Mouse (Mus musculus) hindbrain, postnatal 0 days (tissue): ENCODE measurements around the gene Slc2a13. TPM values are rescaled to one million over a fixed set of nuclear protein-coding genes. Genes with fewer than 3 reads are reported as not detected.

Source experiments
- ATAC-seq: fragments of 200-750 bp; cut with Nextera tagmentation; 2 replicates; pipeline ENCODE4 v1.8.0; 2017; ENCODE audit warnings: mild to moderate bottlenecking, moderate TSS enrichment, moderate library complexity
- DNase-seq: peaks from one replicate; pipeline ENCODE4 v3.0.0-alpha.2; 2015; ENCODE audit warnings: low spot score
- H3K27ac ChIP-seq: fragments of 300-500 bp; sonication (generic); 2 replicates; pipeline ENCODE4 v1.5.1; 2014; ENCODE audit warnings: mild to moderate bottlenecking
- H3K27me3 ChIP-seq: fragments of 300-500 bp; sonication (generic); 2 replicates; pipeline ENCODE4 v1.6.1; 2014; ENCODE audit warnings: low read length, mixed read lengths; ENCODE audit not compliant: insufficient read depth
- H3K36me3 ChIP-seq: fragments of 300-500 bp; sonication (generic); 2 replicates; pipeline ENCODE4 v1.6.1; 2014; ENCODE audit warnings: low read length, mixed read lengths; ENCODE audit not compliant: insufficient read depth
- H3K4me1 ChIP-seq: fragments of 300-500 bp; sonication (generic); 2 replicates; pipeline ENCODE4 v1.6.1; 2014; ENCODE audit warnings: antibody characterized with exemption, low read length, mixed read lengths; ENCODE audit not compliant: insufficient read depth
- H3K4me2 ChIP-seq: fragments of 300-500 bp; sonication (generic); 2 replicates; pipeline ENCODE4 v1.6.1; 2014; ENCODE audit warnings: low read depth, mild to moderate bottlenecking, low read length, moderate library complexity, mixed read lengths
- H3K4me3 ChIP-seq: fragments of 300-500 bp; sonication (generic); 2 replicates; pipeline ENCODE4 v1.5.1; 2014; ENCODE audit warnings: low read length
- H3K9ac ChIP-seq: fragments of 300-500 bp; sonication (generic); replicated peaks from 2 replicates; pipeline ENCODE4 v1.6.1; 2014; ENCODE audit warnings: mild to moderate bottlenecking, low read length, moderate library complexity, mixed read lengths
- H3K9me3 ChIP-seq: fragments of 300-500 bp; sonication (generic); 2 replicates; pipeline ENCODE4 v1.6.1; 2016; ENCODE audit warnings: low read length, mixed read lengths
- CTCF ChIP-seq: IDR thresholded peaks from 2 replicates; pipeline ENCODE4 v1.5.1; 2016; ENCODE audit warnings: antibody characterized with exemption, control low read depth, low read depth
- WGBS: fragments of 180-500 bp; shearing (Covaris S2); extraction: QIAGEN DNeasy Blood & Tissue Kit; methylation state at CpG from one replicate; pipeline ENCODE4 v1.1.7; 2014; 5-methylcytosine and 5-hydroxymethylcytosine counted together
- polyA plus RNA-seq: library from polyadenylated mRNA; unstranded; fragments of >200 nt; fragmentation: Nextera tagmentation; extraction: Ambion mirVana; gene quantifications from 2 replicates; pipeline ENCODE4 v1.2.1, GENCODE M21; 2015
- total RNA-seq: library from RNA; depleted of rRNA; stranded (reverse); fragments of >200 nt; gene quantifications from 2 replicates; pipeline ENCODE4 v1.2.3, GENCODE M21; 2014

Slc2a13 gene
- total and polyA plus RNA-seq, 2 experiments from 2014 or later = 4.3 to 27.9 TPM

DNA sequence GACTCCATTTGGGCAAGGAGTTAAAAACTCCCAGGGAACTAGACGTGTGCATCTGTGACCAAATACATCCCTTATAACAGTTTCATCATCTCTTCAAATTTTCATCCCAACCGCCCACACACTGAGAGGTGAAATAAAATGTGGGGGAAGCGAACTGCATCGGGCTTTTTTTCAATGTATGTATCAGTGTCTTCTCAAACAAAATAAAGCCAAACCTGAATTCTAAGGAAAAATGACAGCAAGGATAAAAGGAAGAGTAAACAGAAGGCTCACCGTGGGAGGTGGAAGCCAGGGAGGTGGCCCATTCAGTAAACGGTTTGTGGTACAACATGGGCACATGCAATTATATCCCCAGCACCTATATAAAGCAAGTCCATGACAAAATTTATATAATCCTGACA lies 17.7 kb downstream of the Slc2a13 start:
- Histone ChIP-seq H3K4me2 (no peak overlapping the region), H3K4me1 (no peaks in the 10 kb centered on the region), H3K27me3 (no peaks in the 10 kb centered on the region), H3K9me3 (no peaks in the 10 kb centered on the region), H3K36me3 (no peaks in the 10 kb centered on the region), H3K9ac (no peak overlapping the region), H3K4me3 (no peak overlapping the region), H3K27ac (no peak overlapping the region)
- TF ChIP-seq CTCF = no peak
- WGBS = 80% methylated on average over 6 of the region's 6 CpGs
- no peak for ATAC-seq
- no peak for DNase-seq

DNA sequence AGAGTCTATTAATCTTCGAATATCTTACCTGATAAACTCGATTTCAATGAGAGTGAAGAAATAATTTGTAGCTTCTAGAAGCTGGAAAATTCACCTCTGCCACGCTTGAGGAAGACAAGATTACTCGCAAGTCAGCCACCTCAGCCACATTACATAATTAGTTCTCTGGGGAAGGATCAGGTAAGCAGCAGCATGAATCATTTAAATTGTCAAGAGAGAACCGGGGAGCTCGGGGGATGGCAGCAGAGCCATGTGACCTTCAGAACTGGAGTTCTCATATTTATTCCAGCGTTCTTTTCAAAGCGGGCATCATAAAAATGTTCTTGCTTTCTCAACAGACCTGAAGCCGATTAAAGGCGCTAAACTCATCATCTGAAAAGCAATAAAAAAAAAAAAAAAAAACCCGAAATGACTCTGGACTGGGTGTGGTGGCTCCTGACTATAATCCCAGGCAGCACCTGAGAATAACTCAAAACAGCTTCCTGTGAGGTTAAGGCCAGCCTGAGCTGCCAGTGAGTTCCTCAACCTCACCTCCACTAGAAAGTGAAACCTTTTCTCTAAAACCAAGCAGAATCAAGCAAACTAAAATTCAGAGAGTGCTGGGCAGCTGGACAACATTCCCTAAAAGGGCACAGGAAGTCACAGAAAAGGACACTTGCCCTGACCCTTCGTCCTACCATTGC lies 24.3 kb downstream of the Slc2a13 start:
- no peak overlapping the region for H3K4me2 ChIP-seq
- H3K36me3 ChIP-seq = no peaks in the 10 kb centered on the region
- no peak for TF ChIP-seq CTCF
- no peak for ATAC-seq
- no peaks in the 10 kb centered on the region for H3K27me3 ChIP-seq
- no peak overlapping the region for H3K4me3 ChIP-seq
- no peaks in the 10 kb centered on the region for H3K9me3 ChIP-seq
- no peak for DNase-seq
- no peak overlapping the region for H3K27ac ChIP-seq
- H3K9ac ChIP-seq = no peak overlapping the region
- WGBS = 77% methylated on average over 12 of the region's 12 CpGs
- H3K4me1 ChIP-seq = no peaks in the 10 kb centered on the region

DNA sequence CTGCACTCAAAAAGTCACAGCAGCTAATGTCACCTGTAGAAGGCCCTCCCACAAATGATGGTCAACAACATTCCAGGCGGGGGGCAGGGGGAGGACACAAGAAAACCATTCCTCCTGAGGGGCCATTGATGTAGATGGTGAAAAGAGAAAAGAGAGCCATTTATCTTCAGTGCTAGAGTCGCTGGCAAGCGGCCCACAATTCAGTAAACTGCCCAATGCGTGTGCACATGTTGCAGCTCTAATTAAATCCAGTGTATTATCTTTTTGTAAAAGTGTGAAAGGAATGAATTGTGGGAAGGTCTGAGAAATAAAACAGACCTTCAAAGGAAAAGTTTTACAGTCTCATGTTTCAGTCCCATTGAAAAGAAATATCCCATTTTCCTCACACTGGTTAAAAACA lies 28.5 kb downstream of the Slc2a13 start:
- TF ChIP-seq CTCF = no peak
- Histone ChIP-seq H3K27me3 (no peaks in the 10 kb centered on the region), H3K36me3 (no peaks in the 10 kb centered on the region), H3K4me3 (no peak overlapping the region), H3K4me1 (no peaks in the 10 kb centered on the region), H3K9ac (no peak overlapping the region), H3K4me2 (no peak overlapping the region), H3K9me3 (no peaks in the 10 kb centered on the region), H3K27ac (no peak overlapping the region)
- whole genome bisulfite sequencing = 52% methylated on average over 4 of the region's 4 CpGs
- peak; percentile 30 for DNase-seq
- ATAC-seq = no peak

DNA sequence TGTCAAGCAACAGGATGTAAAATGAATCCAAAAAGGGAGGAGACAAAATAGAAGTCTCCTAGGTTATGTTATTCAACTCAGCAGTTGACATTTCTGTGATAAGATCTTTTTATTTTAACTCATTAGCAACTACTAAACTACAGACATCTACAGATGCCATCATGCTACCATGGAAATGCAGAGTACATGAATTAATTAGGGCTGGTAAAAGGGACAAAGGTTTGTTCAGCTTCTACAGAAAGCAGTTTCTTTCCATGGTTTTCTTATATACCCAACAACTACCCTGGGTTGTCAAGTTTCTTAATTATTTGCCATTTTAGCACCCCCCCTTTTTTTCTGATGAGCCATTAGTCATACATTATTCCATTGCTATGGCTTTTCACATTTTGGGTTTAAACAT lies 34.6 kb downstream of the Slc2a13 start:
- no peak for DNase-seq
- H3K27me3 ChIP-seq = no peaks in the 10 kb centered on the region
- no peak for TF ChIP-seq CTCF

DNA sequence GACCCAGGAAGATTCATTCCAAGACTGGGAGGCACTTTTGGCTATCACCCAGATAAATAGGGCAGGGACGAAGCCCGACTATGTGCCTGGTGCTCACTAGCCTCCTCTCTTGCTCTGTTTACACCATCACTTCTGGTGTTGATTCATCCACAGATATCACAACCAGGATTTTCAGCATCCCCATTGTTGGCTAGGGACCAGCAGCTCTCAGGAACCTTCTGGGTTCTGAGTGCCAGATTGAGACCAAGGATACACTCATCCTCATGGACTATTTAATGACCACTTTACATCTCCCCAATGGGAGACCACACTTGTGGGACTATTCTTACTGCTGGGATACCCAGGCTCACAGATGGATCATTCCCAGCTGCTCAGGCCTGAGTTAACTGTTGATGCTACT lies 46.2 kb downstream of the Slc2a13 start:
- Histone ChIP-seq H3K36me3 (no peaks in the 10 kb centered on the region), H3K4me3 (no peak overlapping the region), H3K9ac (no peak overlapping the region), H3K4me2 (no peak overlapping the region), H3K9me3 (no peaks in the 10 kb centered on the region), H3K27ac (no peak overlapping the region), H3K4me1 (peaks cover 3% of the 10 kb centered on the region; the same call in 1 of the 2 replicates), H3K27me3 (no peaks in the 10 kb centered on the region)
- WGBS = 81% methylated on average over 2 of the region's 2 CpGs
- no peak for TF ChIP-seq CTCF
- ATAC-seq (no peak), DNase-seq (no peak)

More for the DNA sequence above, 34.6 kb downstream of the Slc2a13 start:
- Histone ChIP-seq H3K9me3 (no peaks in the 10 kb centered on the region), H3K4me1 (no peaks in the 10 kb centered on the region), H3K36me3 (no peaks in the 10 kb centered on the region), H3K9ac (no peak overlapping the region), H3K27ac (no peak overlapping the region), H3K4me3 (no peak overlapping the region), H3K4me2 (no peak overlapping the region)
- no peak for ATAC-seq

DNA sequence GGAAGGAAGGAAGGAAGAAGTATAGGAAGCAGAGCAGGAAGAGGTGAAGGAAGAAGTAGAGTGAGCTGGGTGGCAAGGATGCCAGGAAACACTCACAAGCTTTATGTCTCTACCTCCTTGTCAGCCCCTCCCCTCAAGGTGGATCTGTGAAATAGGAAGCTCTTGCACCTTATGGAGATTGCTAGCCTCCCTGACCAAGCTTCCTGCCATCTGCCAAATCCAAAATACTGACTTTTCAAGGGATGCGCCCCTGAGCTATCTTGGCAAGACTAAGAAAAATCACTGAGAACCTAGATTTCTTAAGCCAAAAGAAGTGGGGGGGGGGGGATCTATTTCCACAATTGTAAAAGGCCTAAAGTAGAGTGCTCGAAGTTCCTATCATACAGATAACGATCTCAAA lies 46.9 kb downstream of the Slc2a13 start:
- peaks cover 3% of the 10 kb centered on the region; the same call in 1 of the 2 replicates for H3K4me1 ChIP-seq
- ATAC-seq = no peak
- 89% methylated on average over 3 of the region's 3 CpGs for WGBS

DNA sequence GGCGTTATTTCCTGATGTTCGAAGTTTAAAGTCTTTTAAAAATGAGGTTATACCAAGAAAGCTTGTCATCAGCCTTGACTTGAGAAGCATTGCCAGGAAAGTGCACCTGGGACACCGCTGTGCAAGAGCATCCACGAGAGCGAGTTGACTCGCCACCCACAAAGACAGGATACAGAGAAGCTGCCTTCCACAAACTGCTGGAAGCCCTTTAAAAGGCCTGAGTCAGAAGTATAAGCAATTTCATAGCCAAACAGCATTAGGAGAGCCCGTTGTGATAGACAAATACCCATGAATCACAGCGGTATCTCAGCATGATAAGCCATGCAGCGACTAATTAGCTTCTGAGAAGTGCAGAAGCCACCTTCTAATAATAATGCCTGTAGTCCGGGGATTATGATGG lies 48.6 kb downstream of the Slc2a13 start:
- 54% methylated on average over 10 of the region's 10 CpGs for WGBS
- H3K9me3 ChIP-seq = no peaks in the 10 kb centered on the region
- H3K36me3 ChIP-seq = no peaks in the 10 kb centered on the region
- no peak overlapping the region for H3K4me2 ChIP-seq
- TF ChIP-seq CTCF = no peak
- DNase-seq (no peak), ATAC-seq (no peak)
- no peak overlapping the region for H3K4me3 ChIP-seq
- peaks cover 3% of the 10 kb centered on the region; the same call in 1 of the 2 replicates for H3K4me1 ChIP-seq
- H3K9ac ChIP-seq = no peak overlapping the region
- H3K27ac ChIP-seq = no peak overlapping the region
- no peaks in the 10 kb centered on the region for H3K27me3 ChIP-seq

More for the DNA sequence above, 46.9 kb downstream of the Slc2a13 start:
- Histone ChIP-seq H3K9me3 (no peaks in the 10 kb centered on the region), H3K27ac (no peak overlapping the region), H3K4me3 (no peak overlapping the region), H3K9ac (no peak overlapping the region), H3K4me2 (no peak overlapping the region), H3K27me3 (no peaks in the 10 kb centered on the region), H3K36me3 (no peaks in the 10 kb centered on the region)
- TF ChIP-seq CTCF = no peak
- no peak for DNase-seq
